Mouse (Mus musculus): ENCODE measurements around the gene Olfr493. TPM values are rescaled to one million over a fixed set of nuclear protein-coding genes. Genes with fewer than 3 reads are reported as not detected.

Olfr493 gene
- not detected in 2 replicates for polyA plus RNA-seq (2015; fragmentation: Nextera tagmentation; extraction: Ambion mirVana)

- 60% methylated on average over 1 of the region's 1 CpGs for WGBS
- ATAC-seq (ENCODE audit: insufficient number of reproducible peaks, low FRiP score, low TSS enrichment, low read depth): no peak
- Histone ChIP-seq H3K4me1 (no peaks in the 10 kb centered on the region), H3K9me3 (replicated peaks) (no peaks in the 10 kb centered on the region), H3K36me3 (no peaks in the 10 kb centered on the region), H3K27me3 (no peaks in the 10 kb centered on the region), H3K9ac (no peak within 1 kb of the TSS), H3K4me3 (replicated peaks) (no peak within 1 kb of the TSS), H3K27ac (replicated peaks) (no peak within 1 kb of the TSS), H3K4me2 (replicated peaks) (no peak within 1 kb of the TSS)
Measured at GRCm38 (mm10) chr7:108346879-108347278, at the start of gene Olfr493. TSS of gene Olfr493 (minus strand) at chr7:108346979.

GRCm38 (mm10) chr7:108392867-108393266 is 46.1 kb upstream of the Olfr493 start, which contains the start of gene Olfr495:
TSS of gene Olfr495 (plus strand) at chr7:108393167.
- Histone ChIP-seq H3K4me1 (no peaks in the 10 kb centered on the region), H3K4me3 (replicated peaks) (no peak within 1 kb of the TSS), H3K4me2 (replicated peaks) (no peak within 1 kb of the TSS), H3K9me3 (replicated peaks) (no peaks in the 10 kb centered on the region), H3K27me3 (no peaks in the 10 kb centered on the region), H3K36me3 (no peaks in the 10 kb centered on the region), H3K27ac (replicated peaks) (no peak within 1 kb of the TSS), H3K9ac (no peak within 1 kb of the TSS)
- 71% methylated on average over 1 of the region's 1 CpGs for WGBS
- no peak for ATAC-seq (ENCODE audit: insufficient number of reproducible peaks, low FRiP score, low TSS enrichment, low read depth)

GRCm38 (mm10) chr7:108365035-108365434 is 18.3 kb upstream of the Olfr493 start, which contains the start of gene Olfr494:
TSS of gene Olfr494 (plus strand) at chr7:108365335.
- H3K27me3 ChIP-seq: no peaks in the 10 kb centered on the region
- no peaks in the 10 kb centered on the region for H3K36me3 ChIP-seq
- H3K4me2 ChIP-seq (replicated peaks): no peak within 1 kb of the TSS
- H3K9me3 ChIP-seq (replicated peaks): no peaks in the 10 kb centered on the region
- H3K4me1 ChIP-seq: no peaks in the 10 kb centered on the region
- H3K27ac ChIP-seq (replicated peaks): no peak within 1 kb of the TSS
- no peak within 1 kb of the TSS for H3K4me3 ChIP-seq (replicated peaks)
- no peak within 1 kb of the TSS for H3K9ac ChIP-seq
- no peak for ATAC-seq (ENCODE audit: insufficient number of reproducible peaks, low FRiP score, low TSS enrichment, low read depth)
- 77% methylated on average over 3 of the region's 3 CpGs for WGBS

- WGBS: 78% methylated on average over 2 of the region's 2 CpGs
- Histone ChIP-seq H3K4me3 (replicated peaks) (no peak within 1 kb of the TSS), H3K9me3 (replicated peaks) (no peaks in the 10 kb centered on the region), H3K36me3 (no peaks in the 10 kb centered on the region), H3K4me1 (no peaks in the 10 kb centered on the region), H3K27ac (replicated peaks) (no peak within 1 kb of the TSS), H3K9ac (no peak within 1 kb of the TSS), H3K27me3 (no peaks in the 10 kb centered on the region), H3K4me2 (replicated peaks) (no peak within 1 kb of the TSS)
- ATAC-seq (ENCODE audit: insufficient number of reproducible peaks, low FRiP score, low TSS enrichment, low read depth): no peak
Measured at GRCm38 (mm10) chr7:108323574-108323973, 23.2 kb downstream of the Olfr493 start, which contains the start of gene Olfr492. TSS of gene Olfr492 (minus strand) at chr7:108323674.

GRCm38 (mm10) chr7:108313151-108313550 is 33.6 kb downstream of the Olfr493 start, which contains the start of gene Olfr491:
TSS of gene Olfr491 (plus strand) at chr7:108313451.
- Histone ChIP-seq H3K27me3 (no peaks in the 10 kb centered on the region), H3K4me1 (no peaks in the 10 kb centered on the region), H3K4me3 (replicated peaks) (no peak within 1 kb of the TSS), H3K9me3 (replicated peaks) (no peaks in the 10 kb centered on the region), H3K27ac (replicated peaks) (no peak within 1 kb of the TSS), H3K9ac (no peak within 1 kb of the TSS), H3K4me2 (replicated peaks) (no peak within 1 kb of the TSS), H3K36me3 (no peaks in the 10 kb centered on the region)
- ATAC-seq (ENCODE audit: insufficient number of reproducible peaks, low FRiP score, low TSS enrichment, low read depth): no peak
- 83% methylated on average over 1 of the region's 1 CpGs for WGBS

Other genes with a start within 250 kb of the Olfr493 start
- 0.12 TPM in 1 of 2 replicates, not detected in the other for gene Olfr482, start 249.4 kb downstream of the Olfr493 start, polyA plus RNA-seq (2015; fragmentation: Nextera tagmentation; extraction: Ambion mirVana)
- 0.11 TPM in 1 of 2 replicates, not detected in the other for gene Olfr483, start 246.1 kb downstream of the Olfr493 start, polyA plus RNA-seq (2015; fragmentation: Nextera tagmentation; extraction: Ambion mirVana)
- gene Olfr484, start 219.5 kb downstream of the Olfr493 start, polyA plus RNA-seq (2015; fragmentation: Nextera tagmentation; extraction: Ambion mirVana): 0.15 TPM in 1 of 2 replicates, not detected in the other
- gene Olfr485, start 187.1 kb downstream of the Olfr493 start, polyA plus RNA-seq (2015; fragmentation: Nextera tagmentation; extraction: Ambion mirVana): 0.30 and 0.69 TPM in 2 replicates
- gene Olfr486, start 174.2 kb downstream of the Olfr493 start, polyA plus RNA-seq (2015; fragmentation: Nextera tagmentation; extraction: Ambion mirVana): not detected in 2 replicates
- 0.29 TPM in 1 of 2 replicates, not detected in the other for gene Olfr487, start 132.3 kb downstream of the Olfr493 start, polyA plus RNA-seq (2015; fragmentation: Nextera tagmentation; extraction: Ambion mirVana)
- gene Olfr488, start 88.6 kb downstream of the Olfr493 start, polyA plus RNA-seq (2015; fragmentation: Nextera tagmentation; extraction: Ambion mirVana): 0.04 and 0.24 TPM in 2 replicates
- not detected in 2 replicates for gene Olfr490, start 58.0 kb downstream of the Olfr493 start, polyA plus RNA-seq (2015; fragmentation: Nextera tagmentation; extraction: Ambion mirVana)
- gene Olfr491, start 33.5 kb downstream of the Olfr493 start, polyA plus RNA-seq (2015; fragmentation: Nextera tagmentation; extraction: Ambion mirVana): 0.12 TPM in 1 of 2 replicates, not detected in the other
- gene Olfr492, start 23.3 kb downstream of the Olfr493 start, polyA plus RNA-seq (2015; fragmentation: Nextera tagmentation; extraction: Ambion mirVana): 0.17 TPM in 1 of 2 replicates, not detected in the other
- gene Olfr494, start 18.4 kb upstream of the Olfr493 start, polyA plus RNA-seq (2015; fragmentation: Nextera tagmentation; extraction: Ambion mirVana): 0.23 TPM in 1 of 2 replicates, not detected in the other
- 0.14 TPM in 1 of 2 replicates, not detected in the other for gene Olfr495, start 46.2 kb upstream of the Olfr493 start, polyA plus RNA-seq (2015; fragmentation: Nextera tagmentation; extraction: Ambion mirVana)
- not detected in 2 replicates for gene Olfr497, start 73.4 kb upstream of the Olfr493 start, polyA plus RNA-seq (2015; fragmentation: Nextera tagmentation; extraction: Ambion mirVana)
- 0.09 and 0.13 TPM in 2 replicates for gene Olfr498, start 118.3 kb upstream of the Olfr493 start, polyA plus RNA-seq (2015; fragmentation: Nextera tagmentation; extraction: Ambion mirVana)
- not detected in 2 replicates for gene Olfr502, start 178.1 kb upstream of the Olfr493 start, polyA plus RNA-seq (2015; fragmentation: Nextera tagmentation; extraction: Ambion mirVana)
- gene Olfr503, start 197.5 kb upstream of the Olfr493 start, polyA plus RNA-seq (2015; fragmentation: Nextera tagmentation; extraction: Ambion mirVana): not detected in 2 replicates
- gene Olfr504, start 218.8 kb upstream of the Olfr493 start, polyA plus RNA-seq (2015; fragmentation: Nextera tagmentation; extraction: Ambion mirVana): not detected in 2 replicates

Data from embryonic facial prominence, embryonic 15.5 days (tissue).